Mouse (Mus musculus): ENCODE measurements around the gene Klhl30.

The Klhl30 gene

DNA sequence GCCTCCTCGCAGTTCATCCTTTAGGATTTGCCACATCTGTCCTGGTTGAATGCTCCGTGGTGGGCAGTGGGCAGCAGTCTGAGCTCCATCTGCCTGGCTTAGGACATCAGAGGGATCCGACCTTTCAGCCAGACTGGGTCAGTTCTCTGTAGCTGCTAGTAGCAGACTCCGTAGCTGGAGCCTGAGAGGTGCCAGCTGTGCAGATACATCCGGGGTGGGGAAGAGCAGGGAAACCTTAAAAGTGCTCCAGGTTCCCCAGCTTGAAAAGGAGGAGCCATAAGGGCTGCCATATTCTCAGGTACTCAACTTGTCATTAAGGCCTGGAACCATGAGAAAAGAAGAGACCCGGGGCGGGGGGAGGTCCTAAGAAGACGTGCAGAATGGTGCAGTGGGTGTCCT is 15.0 kb downstream of the Klhl30 start:
- DNase-seq, result no peak

DNA sequence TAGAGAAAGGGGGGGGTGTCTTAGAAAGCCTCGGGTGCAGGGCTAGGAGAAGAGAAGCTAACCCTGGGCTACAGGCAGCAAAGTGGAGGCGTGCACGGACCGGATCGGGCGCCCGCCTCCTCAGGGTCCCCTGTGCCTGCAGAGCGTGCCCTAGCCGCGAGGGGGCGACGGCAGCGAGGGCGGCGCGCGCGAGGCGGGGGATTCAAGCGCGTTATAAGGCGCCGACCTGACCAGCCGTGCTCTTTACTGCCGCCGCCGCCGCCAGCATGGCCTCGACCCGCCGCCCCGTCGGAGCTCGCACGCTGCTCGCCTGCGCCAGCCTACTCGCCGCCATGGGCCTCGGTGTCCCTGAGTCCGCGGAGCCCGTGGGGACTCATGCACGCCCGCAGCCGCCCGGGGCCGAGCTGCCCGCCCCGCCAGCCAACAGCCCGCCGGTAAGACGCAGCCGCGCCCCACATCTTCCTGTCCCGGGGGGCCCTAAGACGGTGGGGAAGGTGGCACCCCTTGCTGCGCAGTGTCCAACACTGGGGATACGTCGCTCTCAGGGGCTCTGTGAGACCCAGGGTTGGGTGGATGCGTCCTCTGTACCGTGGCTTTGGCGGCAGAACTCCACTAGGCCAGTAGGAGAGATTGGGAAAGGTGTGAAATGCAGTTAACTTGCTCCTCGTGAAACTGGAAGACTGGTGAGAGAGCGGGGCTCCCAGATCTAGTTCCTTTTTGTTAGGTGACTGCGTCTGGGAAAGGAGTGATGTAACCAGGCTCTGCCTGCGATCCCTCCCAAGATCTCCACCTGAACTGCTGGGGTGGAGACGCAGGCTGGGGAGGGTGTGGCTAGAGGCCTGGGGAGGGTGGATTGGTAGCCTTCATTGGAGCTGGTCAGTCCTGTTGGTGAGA is 15.6 kb downstream of the Klhl30 start, which contains the start of gene Erfe:
TSS of gene Erfe (plus strand) at position 216 of the 894 bp plus-strand sequence.
- DNase-seq, result no peak

DNA sequence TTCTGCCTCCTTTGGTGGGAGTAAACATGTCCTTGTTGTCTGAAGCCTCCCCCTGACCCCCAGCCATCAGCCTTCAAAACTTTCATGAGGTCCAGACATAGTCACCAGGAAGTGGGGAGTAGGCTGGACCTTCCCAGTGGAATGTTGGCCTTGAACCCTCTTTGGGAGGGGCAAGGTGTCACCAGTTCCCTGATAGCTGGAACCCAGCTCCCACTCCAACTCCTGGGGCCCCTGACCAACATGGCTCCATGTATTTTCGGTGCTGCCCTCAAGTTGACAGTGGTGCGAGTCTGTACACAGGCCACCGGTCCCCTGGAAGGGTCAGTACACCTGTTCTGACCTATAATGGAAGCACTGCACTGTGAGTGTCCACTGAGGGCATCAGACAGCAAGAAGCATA is 16.5 kb downstream of the Klhl30 start:
- no peak for DNase-seq

GRCm38 (mm10) chr1:91369408-91369807 is 18.6 kb downstream of the Klhl30 start:
- no peak for DNase-seq

DNA sequence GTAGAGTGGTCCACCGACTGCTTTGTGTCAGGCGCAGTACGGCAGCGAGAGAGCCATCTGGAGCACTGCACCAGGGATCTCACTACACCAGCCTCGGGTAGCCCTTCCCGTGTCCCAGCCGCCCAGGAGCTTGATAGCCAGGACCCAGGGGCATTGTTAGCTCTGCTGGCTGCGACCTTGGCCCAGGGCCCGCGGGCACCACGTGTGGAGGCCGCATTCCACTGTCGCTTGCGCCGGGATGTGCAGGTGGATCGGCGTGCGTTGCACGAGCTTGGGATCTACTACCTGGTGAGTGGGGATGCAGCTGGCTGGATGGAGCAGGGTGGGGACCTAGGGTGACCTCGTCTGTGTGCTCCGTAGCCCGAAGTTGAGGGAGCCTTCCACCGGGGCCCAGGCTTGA is 19.2 kb downstream of the Klhl30 start:
- no peak for DNase-seq

GRCm38 (mm10) chr1:91373414-91373835 is 22.6 kb downstream of the Klhl30 start:
- no peak for DNase-seq

- DNase-seq, result peak; percentile 62
Measured at GRCm38 (mm10) chr1:91380453-91381090, 29.8 kb downstream of the Klhl30 start.

- no peak for DNase-seq
Measured at GRCm38 (mm10) chr1:91381091-91381471, 30.3 kb downstream of the Klhl30 start.

GRCm38 (mm10) chr1:91390369-91390768 is 39.6 kb downstream of the Klhl30 start:
- no peak for DNase-seq

DNA sequence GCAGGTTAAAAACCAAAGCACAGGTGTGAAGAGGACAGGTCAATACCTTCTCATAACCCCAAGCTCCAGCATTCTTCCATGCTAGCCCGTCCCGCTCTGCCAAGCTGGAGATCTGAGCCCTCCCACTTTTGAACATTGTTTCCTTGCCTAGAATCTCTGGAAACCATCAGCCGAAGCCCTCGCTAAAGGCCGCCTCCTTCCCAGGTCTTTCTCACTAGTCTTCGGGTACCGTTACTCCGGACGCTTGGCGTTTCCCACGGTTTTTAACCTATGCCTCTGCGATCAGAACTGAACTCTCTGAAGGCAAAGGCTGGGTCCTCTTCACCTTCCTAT is 47.1 kb downstream of the Klhl30 start:
- no peak for DNase-seq

GRCm38 (mm10) chr1:91398260-91399062 is 47.6 kb downstream of the Klhl30 start, which contains the start of gene Ilkap:
Gene Ilkap (minus strand): TSS chr1:91398815.
- DNase-seq, result peak; percentile 83

DNA sequence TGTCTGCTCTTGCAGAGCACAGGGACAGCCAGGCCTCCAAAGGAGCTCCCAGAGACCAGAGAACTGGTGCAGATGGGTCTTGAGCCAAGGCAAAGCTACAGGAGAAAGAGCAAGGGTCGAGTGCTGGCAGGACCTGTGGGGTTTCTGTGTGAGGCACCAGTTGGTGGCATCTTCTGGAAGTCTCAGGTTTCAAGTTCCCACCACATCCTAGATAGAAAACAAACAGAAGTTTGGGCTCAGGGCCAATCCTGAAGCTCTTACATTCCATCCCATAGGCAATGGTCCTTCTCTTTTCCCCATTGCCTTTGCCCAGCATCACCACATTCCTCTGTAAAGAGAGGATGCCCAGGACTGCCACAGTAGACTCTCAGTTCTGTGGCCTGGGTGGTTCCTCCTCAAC is 54.2 kb downstream of the Klhl30 start:
- no peak for DNase-seq

GRCm38 (mm10) chr1:91405406-91406169 is 54.8 kb downstream of the Klhl30 start:
- DNase-seq, result no peak

- no peak for DNase-seq
Measured at GRCm38 (mm10) chr1:91407819-91408218, 57.0 kb downstream of the Klhl30 start.

- no peak for DNase-seq
Measured at GRCm38 (mm10) chr1:91411631-91412285, 60.9 kb downstream of the Klhl30 start.
